Mouse (Mus musculus): ENCODE data around the gene Smarca4. TPM values are rescaled to one million over a fixed set of nuclear protein-coding genes. Genes with fewer than 3 reads are reported as not detected.

Smarca4 gene
- total RNA-seq (2021) = 100 to 1,000 TPM; 108 to 114 TPM
- long read RNA-seq, experiment 1, full-length matches to known transcripts = 24 of 123 reads
- long read RNA-seq, experiment 1, partial matches to known transcripts = 73 of 123 reads
- long read RNA-seq, experiment 1, other reads (novel, unspliced or antisense) = 26 of 123 reads
- long read RNA-seq, experiment 2, full-length matches to known transcripts = 12 of 67 reads
- long read RNA-seq, experiment 2, partial matches to known transcripts = 41 of 67 reads
- long read RNA-seq, experiment 2, other reads (novel, unspliced or antisense) = 14 of 67 reads

- peak; percentile 100 for DNase-seq (ENCODE audit: low spot score in 2 of 2)
These were observed at the start of gene Smarca4 for GRCm38 (mm10) chr9:21615617-21616231. TSS of gene Smarca4 (plus strand) at chr9:21616169.

- no peak for DNase-seq (ENCODE audit: low spot score in 2 of 2)
These were observed 49.4 kb upstream of the Smarca4 start for GRCm38 (mm10) chr9:21566538-21566937.

GRCm38 (mm10) chr9:21567051-21567450, 48.9 kb upstream of the Smarca4 start:
- DNase-seq (ENCODE audit: low spot score in 2 of 2) = no peak

GRCm38 (mm10) chr9:21568657-21569255, 47.2 kb upstream of the Smarca4 start:
- no peak for DNase-seq (ENCODE audit: low spot score in 2 of 2)

GRCm38 (mm10) chr9:21574012-21574801, 41.8 kb upstream of the Smarca4 start:
- DNase-seq (ENCODE audit: low spot score in 2 of 2) = no peak

- no peak for DNase-seq (ENCODE audit: low spot score in 2 of 2)
These were observed 40.7 kb upstream of the Smarca4 start for GRCm38 (mm10) chr9:21575253-21575652.

GRCm38 (mm10) chr9:21576286-21576685, 39.7 kb upstream of the Smarca4 start:
- no peak for DNase-seq (ENCODE audit: low spot score in 2 of 2)

- DNase-seq (ENCODE audit: low spot score in 2 of 2) = no peak
These were observed 37.7 kb upstream of the Smarca4 start for GRCm38 (mm10) chr9:21578226-21578625.

GRCm38 (mm10) chr9:21585401-21585800, 30.6 kb upstream of the Smarca4 start:
- no peak for DNase-seq (ENCODE audit: low spot score in 2 of 2)

- DNase-seq (ENCODE audit: low spot score in 2 of 2) = peak in 1 of 2 experiments; percentile 18
These were observed 28.2 kb upstream of the Smarca4 start for GRCm38 (mm10) chr9:21587678-21588349.

- DNase-seq (ENCODE audit: low spot score in 2 of 2) = no peak
These were observed 27.6 kb upstream of the Smarca4 start for GRCm38 (mm10) chr9:21588350-21588749.

GRCm38 (mm10) chr9:21589538-21589937, 26.4 kb upstream of the Smarca4 start:
- no peak for DNase-seq (ENCODE audit: low spot score in 2 of 2)

GRCm38 (mm10) chr9:21591127-21591830, 24.7 kb upstream of the Smarca4 start:
- no peak for DNase-seq (ENCODE audit: low spot score in 2 of 2)

GRCm38 (mm10) chr9:21591831-21592702, 23.9 kb upstream of the Smarca4 start:
- no peak for DNase-seq (ENCODE audit: low spot score in 2 of 2)

GRCm38 (mm10) chr9:21592703-21593121, 23.3 kb upstream of the Smarca4 start, which contains the start of the genes Timm29 and Yipf2:
TSS of gene Timm29 (plus strand) at chr9:21592722.
TSS of gene Yipf2 (minus strand) at chr9:21592828.
- DNase-seq (ENCODE audit: low spot score in 2 of 2) = peak; percentile 88 to 93

GRCm38 (mm10) chr9:21593122-21593721, 22.7 kb upstream of the Smarca4 start:
- DNase-seq (ENCODE audit: low spot score in 2 of 2) = peak; percentile 60 to 74

GRCm38 (mm10) chr9:21594350-21594749, 21.6 kb upstream of the Smarca4 start:
- peak in 1 of 2 experiments; percentile 11 for DNase-seq (ENCODE audit: low spot score in 2 of 2)

GRCm38 (mm10) chr9:21594838-21595237, 21.1 kb upstream of the Smarca4 start:
- no peak for DNase-seq (ENCODE audit: low spot score in 2 of 2)

GRCm38 (mm10) chr9:21598198-21598597, 17.8 kb upstream of the Smarca4 start:
- no peak for DNase-seq (ENCODE audit: low spot score in 2 of 2)
